Mouse (Mus musculus) embryonic facial prominence, embryonic 15.5 days (tissue): Measurements from ENCODE around the gene Ncor1. TPM values are rescaled to one million over a fixed set of nuclear protein-coding genes. Genes with fewer than 3 reads are reported as not detected.
"Not testable (repeated sequence)": the region's sequence is repeated elsewhere in the genome, so short reads cannot be mapped to it uniquely, and the experiment has no call there.

Experiments used
- ATAC-seq: fragments of 200-750 bp; cut with Nextera tagmentation; 2 replicates; pipeline ENCODE4 v1.8.0; 2017; ENCODE audit warnings: low read depth, moderate TSS enrichment; ENCODE audit not compliant: insufficient number of reproducible peaks, low FRiP score, low TSS enrichment
- H3K27ac ChIP-seq: fragments of 300-500 bp; sonication (generic); replicated peaks from 2 replicates; pipeline ENCODE4 v1.5.1; 2015; ENCODE audit warnings: mild to moderate bottlenecking, inconsistent platforms
- H3K27me3 ChIP-seq: fragments of 300-500 bp; sonication (generic); 2 replicates; pipeline ENCODE4 v1.6.1; 2015; ENCODE audit warnings: inconsistent platforms
- H3K36me3 ChIP-seq: fragments of 300-500 bp; sonication (generic); 2 replicates; pipeline ENCODE4 v1.6.1; 2015; ENCODE audit warnings: mild to moderate bottlenecking, inconsistent platforms
- H3K4me1 ChIP-seq: fragments of 300-500 bp; sonication (generic); 2 replicates; pipeline ENCODE4 v1.6.1; 2015; ENCODE audit warnings: inconsistent platforms
- H3K4me2 ChIP-seq: fragments of 300-500 bp; sonication (generic); replicated peaks from 2 replicates; pipeline ENCODE4 v1.6.1; 2015; ENCODE audit warnings: mild to moderate bottlenecking, inconsistent platforms
- H3K4me3 ChIP-seq: fragments of 300-500 bp; sonication (generic); replicated peaks from 2 replicates; pipeline ENCODE4 v1.5.1; 2015; ENCODE audit warnings: mild to moderate bottlenecking, inconsistent platforms
- H3K9ac ChIP-seq: fragments of 300-500 bp; sonication (generic); 2 replicates; pipeline ENCODE4 v1.6.1; 2015; ENCODE audit warnings: inconsistent platforms
- H3K9me3 ChIP-seq: fragments of 300-500 bp; sonication (generic); replicated peaks from 2 replicates; pipeline ENCODE4 v1.6.1; 2016; ENCODE audit warnings: inconsistent platforms
- WGBS: fragments of 180-500 bp; shearing (Covaris S2); methylation state at CpG from one replicate; pipeline ENCODE4 v1.1.7; 2015; 5-methylcytosine and 5-hydroxymethylcytosine counted together
- polyA plus RNA-seq: library from polyadenylated mRNA; unstranded; fragments of >200 nt; fragmentation: Nextera tagmentation; extraction: Ambion mirVana; gene quantifications from 2 replicates; pipeline ENCODE4 v1.2.1, GENCODE M21; 2015

The Ncor1 gene
- polyA plus RNA-seq, 1 experiment from 2014 or later, result 157 TPM

DNA sequence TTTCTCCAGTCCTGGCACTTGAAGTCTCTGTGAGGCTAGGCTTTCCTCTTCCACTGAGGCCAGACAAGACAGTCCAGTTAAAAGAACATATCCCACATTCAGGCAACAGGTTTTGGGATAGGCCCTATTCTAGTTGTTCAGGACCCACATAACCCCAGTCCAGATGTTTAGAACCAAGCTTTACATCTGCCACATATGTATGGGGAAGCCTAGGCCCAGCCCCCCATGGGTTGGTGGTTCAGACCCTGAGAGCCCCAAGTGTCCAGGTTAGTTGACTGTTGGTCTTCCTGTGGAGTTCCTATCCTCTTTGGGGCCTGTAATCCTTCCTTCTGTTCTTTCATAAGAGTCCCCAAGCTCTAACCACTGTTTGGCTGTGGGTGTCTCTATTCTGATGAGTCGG is 170.6 kb downstream of the Ncor1 start:
- no peaks in the 10 kb centered on the region for H3K4me1 ChIP-seq
- no peak overlapping the region for H3K4me2 ChIP-seq
- no peak overlapping the region for H3K27ac ChIP-seq
- no peaks in the 10 kb centered on the region for H3K9me3 ChIP-seq
- 96% methylated on average over 1 of the region's 1 CpGs for whole genome bisulfite sequencing
- no peak overlapping the region for H3K4me3 ChIP-seq
- no peak overlapping the region for H3K9ac ChIP-seq
- peaks cover 44% of the 10 kb centered on the region for H3K36me3 ChIP-seq
- no peaks in the 10 kb centered on the region for H3K27me3 ChIP-seq
- ATAC-seq, result no peak

DNA sequence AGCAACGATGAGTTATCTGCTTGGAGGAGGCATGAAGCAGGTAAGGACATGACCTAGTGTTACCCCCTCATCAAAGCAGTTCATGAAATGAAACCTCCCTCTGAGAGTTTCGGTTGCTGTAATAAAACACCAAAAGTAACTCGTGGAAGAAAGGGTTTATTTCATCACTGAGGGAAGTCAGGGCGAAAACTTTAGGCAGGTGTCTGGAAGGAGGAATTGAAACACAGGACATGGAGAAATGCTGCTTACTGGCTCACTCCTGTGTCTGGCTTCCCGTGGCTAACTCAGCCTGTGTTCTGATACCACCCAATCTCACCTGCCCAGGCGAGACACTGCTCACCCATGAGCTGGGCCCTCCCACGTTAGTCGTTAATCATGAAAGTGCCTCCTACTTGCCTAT is 173.3 kb downstream of the Ncor1 start:
- WGBS, result 78% methylated on average over 8 of the region's 8 CpGs
- Histone ChIP-seq H3K36me3 (peaks cover 34% of the 10 kb centered on the region), H3K27me3 (no peaks in the 10 kb centered on the region), H3K9me3 (no peaks in the 10 kb centered on the region), H3K27ac (no peak overlapping the region), H3K4me2 (no peak overlapping the region), H3K4me1 (no peaks in the 10 kb centered on the region), H3K9ac (no peak overlapping the region), H3K4me3 (no peak overlapping the region)
- no peak for ATAC-seq

DNA sequence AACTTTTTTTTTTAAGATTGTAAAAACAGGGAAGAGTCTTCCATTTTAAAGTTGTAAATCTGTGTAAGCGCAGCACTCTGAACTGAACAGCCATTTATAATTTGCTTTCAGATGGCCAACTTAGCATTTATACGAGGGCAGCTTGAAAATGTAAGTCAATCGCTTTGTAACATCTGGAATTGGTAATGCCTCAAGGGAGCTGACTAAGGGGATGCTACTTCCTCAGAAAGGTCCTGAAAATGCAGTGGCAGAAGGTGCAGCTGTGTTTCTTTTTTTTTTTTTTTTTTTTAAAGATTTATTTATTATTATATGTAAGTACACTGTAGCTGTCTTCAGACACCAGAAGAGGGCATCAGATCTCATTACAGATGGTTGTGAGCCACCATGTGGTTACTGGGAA is 174.3 kb downstream of the Ncor1 start:
- H3K36me3 ChIP-seq, result peaks cover 33% of the 10 kb centered on the region
- not testable (repeated sequence) for H3K4me1 ChIP-seq, H3K4me2 ChIP-seq, H3K27ac ChIP-seq, H3K9me3 ChIP-seq, H3K4me3 ChIP-seq, H3K9ac ChIP-seq, ATAC-seq, H3K27me3 ChIP-seq
- 59% methylated on average over 3 of the region's 3 CpGs for WGBS

DNA sequence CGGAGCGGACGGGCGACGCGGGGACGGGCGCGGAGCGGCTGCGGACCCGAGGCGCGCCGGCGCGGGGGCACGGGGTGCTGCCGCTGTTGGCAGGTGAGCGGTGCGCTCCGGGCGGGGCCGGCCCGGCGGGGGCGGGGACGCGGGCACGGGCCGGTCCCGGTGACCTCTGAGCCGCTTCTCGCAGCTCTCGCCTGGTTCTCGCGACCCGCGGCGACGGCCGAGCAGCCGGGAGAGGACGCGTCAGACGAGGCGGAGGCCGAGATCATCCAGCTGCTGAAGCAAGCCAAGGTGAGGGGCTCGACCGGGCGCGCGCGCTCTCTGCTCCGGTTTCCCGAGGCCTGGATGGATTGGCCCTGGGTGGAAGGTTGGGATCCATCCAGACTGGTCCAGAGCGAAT is 176.7 kb downstream of the Ncor1 start:
- H3K27ac ChIP-seq, result peak overlapping the region; percentile 95
- under 1% methylated on average over 55 of the region's 57 CpGs for WGBS

DNA sequence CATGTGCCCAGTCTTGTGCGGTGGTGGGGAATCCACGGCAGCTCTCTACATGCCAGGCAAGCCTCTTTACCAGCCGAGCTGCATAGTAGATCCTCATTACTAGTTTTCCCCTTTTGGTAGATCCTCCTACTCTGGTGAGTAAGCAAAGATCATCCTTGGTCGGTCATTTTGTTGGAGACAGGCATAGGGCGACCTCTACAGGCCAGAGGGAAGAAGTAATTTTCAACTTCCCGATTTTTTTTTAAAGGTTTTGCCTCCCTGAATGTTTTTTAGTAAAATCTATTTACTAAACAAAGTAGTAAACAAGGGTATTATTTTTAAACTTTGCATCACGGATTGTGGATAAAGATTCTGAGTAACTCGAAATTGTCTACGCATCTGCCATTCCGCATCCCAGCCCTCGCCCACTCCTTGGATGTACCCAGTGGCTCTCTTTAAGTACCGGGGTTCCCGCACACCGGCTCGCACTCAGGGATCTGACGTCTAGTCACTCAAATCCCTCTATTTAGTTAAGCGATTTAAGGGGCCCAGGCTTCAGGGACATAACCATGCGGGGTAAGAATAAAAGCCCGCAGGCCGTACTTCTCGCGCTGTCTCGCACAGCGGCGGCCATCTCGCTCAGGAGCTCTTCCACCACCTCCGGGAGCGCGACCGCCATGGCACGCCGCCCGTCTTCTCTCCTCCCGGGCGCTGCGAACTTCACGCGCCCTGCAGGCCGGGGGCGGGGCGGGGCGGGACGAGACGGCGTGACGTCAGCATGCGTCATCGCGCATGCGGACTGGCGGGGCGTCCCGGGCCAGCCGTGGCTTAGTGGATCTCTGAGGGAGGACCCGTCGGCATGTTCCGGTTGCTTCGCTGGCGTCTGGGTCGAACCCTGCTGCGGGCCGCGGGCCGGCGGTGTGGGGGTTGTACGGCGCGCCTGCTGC is 177.4 kb downstream of the Ncor1 start, which contains the start of the genes Zswim7 and Ttc19:
Zswim7 (minus strand) TSS at position 701 of the 926 bp plus-strand sequence.
Ttc19 (plus strand) TSS at position 799 of the 926 bp plus-strand sequence.
- Histone ChIP-seq H3K4me2 (peak within 1 kb of the TSS; percentile 69), H3K4me3 (peak within 1 kb of the TSS; percentile 99), H3K9me3 (no peaks in the 10 kb centered on the region), H3K9ac (peak within 1 kb of the TSS; percentile 69), H3K27ac (peak within 1 kb of the TSS; percentile 95), H3K27me3 (no peaks in the 10 kb centered on the region), H3K36me3 (peaks cover 15% of the 10 kb centered on the region), H3K4me1 (0 out of 2 replicates have a peak, but pooled peaks cover 3% of the 10 kb centered on the region)
- under 1% methylated on average over 62 of the region's 68 CpGs for WGBS
- ATAC-seq, result peak; percentile 96

More for the DNA sequence above, 176.7 kb downstream of the Ncor1 start:
- H3K4me2 ChIP-seq, result peak overlapping the region; percentile 69
- peak overlapping the region; percentile 69 for H3K9ac ChIP-seq
- 0 out of 2 replicates have a peak, but pooled peaks cover 3% of the 10 kb centered on the region for H3K4me1 ChIP-seq
- peak; percentile 65 for ATAC-seq
- H3K36me3 ChIP-seq, result peaks cover 18% of the 10 kb centered on the region
- H3K4me3 ChIP-seq, result peak overlapping the region; percentile 99
- no peaks in the 10 kb centered on the region for H3K27me3 ChIP-seq
- H3K9me3 ChIP-seq, result no peaks in the 10 kb centered on the region

DNA sequence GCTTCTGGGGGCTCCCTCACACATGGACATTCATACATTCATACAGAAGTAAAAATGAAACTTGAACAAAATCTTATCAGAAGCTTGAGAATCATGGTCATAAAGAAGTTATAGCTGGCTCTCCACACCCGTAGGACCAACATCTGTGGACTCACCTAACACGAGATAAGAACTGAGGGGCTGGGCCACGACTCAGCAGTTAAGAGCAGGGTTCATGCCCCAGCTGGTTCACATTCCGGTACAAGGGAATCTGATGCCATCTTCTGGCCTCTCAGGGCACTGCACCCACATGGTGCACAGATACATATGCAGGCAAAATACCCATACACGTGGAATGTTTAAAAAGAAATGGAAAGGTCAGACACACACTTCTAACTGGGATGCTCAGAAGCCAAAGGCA is 180.3 kb downstream of the Ncor1 start:
- no peak overlapping the region for H3K4me2 ChIP-seq
- no peaks in the 10 kb centered on the region for H3K9me3 ChIP-seq
- no peak for ATAC-seq
- 17% methylated on average over 5 of the region's 5 CpGs for WGBS
- no peak overlapping the region for H3K4me3 ChIP-seq
- no peak overlapping the region for H3K9ac ChIP-seq
- H3K36me3 ChIP-seq, result no peaks in the 10 kb centered on the region
- H3K27me3 ChIP-seq, result no peaks in the 10 kb centered on the region
- H3K27ac ChIP-seq, result no peak overlapping the region
- 0 out of 2 replicates have a peak, but pooled peaks cover 3% of the 10 kb centered on the region for H3K4me1 ChIP-seq

DNA sequence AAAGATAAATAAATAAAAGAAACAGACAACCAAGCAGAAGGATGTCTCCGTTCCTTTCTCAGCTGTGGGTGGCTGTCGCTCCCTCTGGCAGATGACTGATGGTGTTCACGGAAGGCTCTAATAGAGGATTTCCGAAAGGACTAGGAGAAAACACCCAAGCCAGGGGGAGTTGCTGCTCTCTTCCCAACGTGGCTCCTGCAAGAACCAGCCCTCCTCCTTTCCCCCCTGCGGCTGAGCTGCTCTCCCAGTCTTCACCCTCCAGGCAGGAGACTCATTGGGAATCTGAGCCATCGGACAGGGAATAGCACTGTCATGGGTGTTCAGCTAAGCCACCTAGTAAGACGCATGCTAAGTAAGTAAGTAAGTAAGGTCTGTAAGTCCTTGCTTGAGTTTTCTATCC is 181.3 kb downstream of the Ncor1 start:
- Histone ChIP-seq H3K9me3 (no peaks in the 10 kb centered on the region), H3K4me3 (no peak overlapping the region), H3K4me1 (0 out of 2 replicates have a peak, but pooled peaks cover 3% of the 10 kb centered on the region), H3K27me3 (no peaks in the 10 kb centered on the region), H3K36me3 (no peaks in the 10 kb centered on the region), H3K9ac (no peak overlapping the region), H3K4me2 (no peak overlapping the region), H3K27ac (no peak overlapping the region)
- WGBS, result 44% methylated on average over 8 of the region's 8 CpGs
- ATAC-seq, result no peak

DNA sequence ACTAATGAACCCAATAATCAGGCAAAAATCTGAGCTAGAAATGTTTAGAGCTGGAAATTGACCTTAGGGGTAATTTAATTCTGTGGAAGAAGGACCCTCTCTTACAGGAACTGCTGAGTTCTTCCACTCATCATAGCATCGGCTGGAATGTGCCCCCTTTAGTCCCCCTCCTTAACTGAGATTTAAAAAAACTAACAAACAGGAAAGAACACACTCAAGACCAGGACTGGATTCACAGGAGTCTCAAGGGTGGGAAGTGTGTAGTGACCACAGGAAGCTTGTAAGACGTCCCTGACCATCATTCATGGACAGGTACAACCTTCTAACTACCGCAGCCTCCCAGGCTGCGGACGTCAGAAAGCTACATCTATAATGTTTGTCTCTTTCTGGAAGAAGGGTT is 187.5 kb downstream of the Ncor1 start:
- 44% methylated on average over 5 of the region's 5 CpGs for WGBS

DNA sequence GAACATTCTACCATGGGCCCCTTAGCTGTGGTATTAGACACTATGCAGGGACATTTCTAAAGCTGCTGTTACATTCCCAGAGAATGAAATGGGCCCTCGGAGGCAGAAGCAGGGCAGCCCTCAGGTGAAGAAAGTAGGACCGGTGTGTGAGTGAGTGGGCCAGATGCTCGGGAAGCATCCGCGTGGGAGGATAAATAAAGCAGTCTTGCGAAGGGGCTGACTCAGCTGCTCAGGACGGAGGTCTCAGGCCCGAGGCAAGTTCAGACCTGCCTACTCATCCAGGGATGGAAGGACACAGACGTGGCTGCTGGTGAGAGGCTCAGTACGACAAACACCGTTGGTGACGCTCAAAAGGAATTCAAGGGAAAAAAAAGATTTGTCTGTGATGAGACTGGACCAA is 189.2 kb downstream of the Ncor1 start:
- ATAC-seq, result no peak
- no peak overlapping the region for H3K4me2 ChIP-seq
- WGBS, result 57% methylated on average over 12 of the region's 12 CpGs
- H3K27ac ChIP-seq, result no peak overlapping the region
- no peaks in the 10 kb centered on the region for H3K27me3 ChIP-seq
- peaks cover 8% of the 10 kb centered on the region; the same call in 1 of the 2 replicates for H3K4me1 ChIP-seq
- H3K9ac ChIP-seq, result no peak overlapping the region
- no peak overlapping the region for H3K4me3 ChIP-seq
- H3K36me3 ChIP-seq, result peaks cover 4% of the 10 kb centered on the region; the same call in 1 of the 2 replicates
- no peaks in the 10 kb centered on the region for H3K9me3 ChIP-seq

More for the DNA sequence above, 187.5 kb downstream of the Ncor1 start:
- no peaks in the 10 kb centered on the region for H3K9me3 ChIP-seq
- H3K4me1 ChIP-seq, result peaks cover 8% of the 10 kb centered on the region; the same call in 1 of the 2 replicates
- no peak overlapping the region for H3K4me2 ChIP-seq
- no peaks in the 10 kb centered on the region for H3K27me3 ChIP-seq
- no peak overlapping the region for H3K4me3 ChIP-seq
- peaks cover 4% of the 10 kb centered on the region; the same call in 1 of the 2 replicates for H3K36me3 ChIP-seq
- no peak overlapping the region for H3K27ac ChIP-seq
- no peak for ATAC-seq
- no peak overlapping the region for H3K9ac ChIP-seq

DNA sequence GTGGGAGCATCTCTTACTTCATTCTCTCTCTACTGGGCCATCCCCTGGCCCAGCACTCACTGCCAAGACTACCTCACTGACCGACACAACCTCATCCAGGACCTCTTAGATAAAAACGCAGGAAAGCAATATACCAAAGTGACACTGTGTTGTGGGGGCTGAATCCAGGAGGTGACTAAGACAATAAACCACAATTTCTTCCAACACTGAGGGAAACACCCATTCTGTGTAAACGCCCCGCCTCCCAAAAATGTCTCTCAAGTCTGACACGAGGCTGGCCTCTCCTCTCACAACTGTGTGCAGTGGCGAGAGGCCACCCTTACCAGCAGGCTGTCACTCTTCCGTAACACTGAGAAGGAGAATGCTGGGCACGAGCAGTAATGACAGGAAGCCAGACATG is 190.0 kb downstream of the Ncor1 start:
- WGBS, result 68% methylated on average over 8 of the region's 8 CpGs

DNA sequence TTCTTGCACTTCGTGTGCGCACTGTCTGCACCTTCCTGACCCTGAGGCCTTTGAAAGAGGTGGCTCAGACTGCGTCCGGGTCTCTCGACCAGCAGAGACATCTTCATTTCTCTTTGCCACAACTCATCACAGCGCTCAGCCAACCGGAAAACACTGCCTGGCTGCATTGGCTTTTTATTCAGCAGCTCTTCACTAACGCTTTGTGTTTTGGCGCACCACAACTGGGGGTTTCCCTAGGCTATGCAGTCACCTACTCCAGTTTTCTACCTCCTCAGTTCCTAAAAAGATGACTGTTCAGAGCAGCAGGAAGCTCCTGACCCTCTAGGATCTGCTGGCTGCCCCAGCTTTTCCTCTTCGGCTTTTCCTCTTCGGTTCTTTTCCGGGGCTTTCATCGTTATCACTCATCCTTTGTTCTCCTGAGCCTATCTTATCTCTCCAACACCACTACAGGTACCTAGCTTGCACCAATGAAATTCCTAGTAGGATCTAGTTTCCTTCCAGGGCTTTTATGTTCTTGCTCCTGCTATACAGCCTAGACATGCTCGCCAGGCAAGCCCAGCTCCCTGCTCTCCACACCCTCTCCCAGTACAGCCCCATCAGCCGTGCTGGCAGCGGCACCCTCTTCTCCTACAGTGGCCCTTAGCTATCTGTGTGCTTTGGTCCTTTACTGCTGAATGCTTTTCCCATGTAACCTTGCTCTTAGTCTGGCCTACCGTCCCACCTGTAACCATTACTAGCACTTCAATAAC is 191.7 kb downstream of the Ncor1 start:
- H3K4me2 ChIP-seq, result no peak overlapping the region
- no peak overlapping the region for H3K9ac ChIP-seq
- WGBS, result 64% methylated on average over 17 of the region's 17 CpGs
- H3K4me3 ChIP-seq, result no peak overlapping the region
- no peak overlapping the region for H3K27ac ChIP-seq
- H3K9me3 ChIP-seq, result no peaks in the 10 kb centered on the region
- ATAC-seq, result no peak
- peaks cover 8% of the 10 kb centered on the region; the same call in 1 of the 2 replicates for H3K4me1 ChIP-seq
- H3K27me3 ChIP-seq, result no peaks in the 10 kb centered on the region
- H3K36me3 ChIP-seq, result peaks cover 4% of the 10 kb centered on the region; the same call in 1 of the 2 replicates

More for the DNA sequence above, 190.0 kb downstream of the Ncor1 start:
- Histone ChIP-seq H3K4me3 (no peak overlapping the region), H3K9me3 (no peaks in the 10 kb centered on the region), H3K36me3 (peaks cover 4% of the 10 kb centered on the region; the same call in 1 of the 2 replicates), H3K4me2 (no peak overlapping the region), H3K27me3 (no peaks in the 10 kb centered on the region), H3K4me1 (peaks cover 8% of the 10 kb centered on the region; the same call in 1 of the 2 replicates), H3K9ac (no peak overlapping the region), H3K27ac (no peak overlapping the region)
- ATAC-seq, result no peak
